Mouse (Mus musculus) limb, embryonic 10.5 days (tissue): ENCODE measurements around the gene Stn1. TPM values are rescaled to one million over a fixed set of nuclear protein-coding genes. Genes with fewer than 3 reads are reported as not detected.

ENCODE experiments used
- DNase-seq: peaks from one replicate; pipeline ENCODE4 v3.0.0-alpha.2; 2017; ENCODE audit warnings: low spot score
- H3K27ac ChIP-seq: fragments of 300-500 bp; sonication (generic); 2 replicates; pipeline ENCODE4 v1.5.1; 2016; ENCODE audit warnings: mild to moderate bottlenecking
- H3K27me3 ChIP-seq: fragments of 300-500 bp; sonication (generic); 2 replicates; pipeline ENCODE4 v1.6.1; 2016; ENCODE audit warnings: low read depth, mild to moderate bottlenecking; ENCODE audit not compliant: poor library complexity, severe bottlenecking
- H3K36me3 ChIP-seq: fragments of 300-500 bp; sonication (generic); 2 replicates; pipeline ENCODE4 v1.6.1; 2016; ENCODE audit warnings: mild to moderate bottlenecking, moderate library complexity
- H3K4me1 ChIP-seq: fragments of 300-500 bp; sonication (generic); 2 replicates; pipeline ENCODE4 v1.6.1; 2016
- H3K4me3 ChIP-seq: fragments of 300-500 bp; sonication (generic); 2 replicates; pipeline ENCODE4 v1.5.1; 2016; ENCODE audit warnings: mild to moderate bottlenecking, moderate library complexity
- H3K9me3 ChIP-seq: fragments of 300-500 bp; sonication (generic); replicated peaks from 2 replicates; pipeline ENCODE4 v1.6.1; 2016; ENCODE audit warnings: mild to moderate bottlenecking
- WGBS: fragments of 180-500 bp; shearing (Covaris S2); methylation state at CpG from one replicate; pipeline ENCODE4 v1.1.7; 2016; 5-methylcytosine and 5-hydroxymethylcytosine counted together
- polyA plus RNA-seq: library from polyadenylated mRNA; unstranded; fragments of >200 nt; fragmentation: Nextera tagmentation; extraction: Ambion mirVana; gene quantifications from 2 replicates; pipeline ENCODE4 v1.2.1, GENCODE M21; 2016

The Stn1 gene
- polyA plus RNA-seq, 1 experiment from 2014 or later: 74.5 TPM

DNA sequence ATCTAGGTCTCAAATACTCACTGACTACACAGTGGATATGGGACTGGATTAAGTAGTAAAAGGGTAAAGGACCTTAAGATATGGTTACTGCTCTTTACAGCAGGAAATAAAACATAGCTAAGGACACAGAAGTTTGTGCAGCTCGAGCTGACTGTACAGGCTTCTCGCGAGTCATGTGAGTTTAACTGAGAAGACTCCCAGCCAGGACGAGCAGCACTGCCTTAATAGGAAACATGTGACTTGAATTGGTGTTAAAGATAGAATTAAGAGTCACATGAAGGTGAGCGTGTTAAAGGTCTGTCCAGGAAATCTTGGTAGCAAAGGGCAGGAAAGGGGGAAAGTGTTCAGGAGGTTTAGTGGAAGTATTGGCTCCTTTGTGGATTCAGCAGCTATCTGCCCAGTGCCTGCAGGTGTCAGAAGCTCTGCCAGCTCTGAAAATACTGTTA lies 24.7 kb upstream of the Stn1 start:
- Histone ChIP-seq H3K4me3 (no peak overlapping the region), H3K9me3 (no peaks in the 10 kb centered on the region), H3K4me1 (peaks cover 19% of the 10 kb centered on the region), H3K27me3 (0 out of 2 replicates have a peak, but pooled peaks cover 3% of the 10 kb centered on the region), H3K27ac (no peak overlapping the region), H3K36me3 (no peaks in the 10 kb centered on the region)
- peak; percentile 26 for DNase-seq
- 33% methylated on average over 5 of the region's 5 CpGs for WGBS

DNA sequence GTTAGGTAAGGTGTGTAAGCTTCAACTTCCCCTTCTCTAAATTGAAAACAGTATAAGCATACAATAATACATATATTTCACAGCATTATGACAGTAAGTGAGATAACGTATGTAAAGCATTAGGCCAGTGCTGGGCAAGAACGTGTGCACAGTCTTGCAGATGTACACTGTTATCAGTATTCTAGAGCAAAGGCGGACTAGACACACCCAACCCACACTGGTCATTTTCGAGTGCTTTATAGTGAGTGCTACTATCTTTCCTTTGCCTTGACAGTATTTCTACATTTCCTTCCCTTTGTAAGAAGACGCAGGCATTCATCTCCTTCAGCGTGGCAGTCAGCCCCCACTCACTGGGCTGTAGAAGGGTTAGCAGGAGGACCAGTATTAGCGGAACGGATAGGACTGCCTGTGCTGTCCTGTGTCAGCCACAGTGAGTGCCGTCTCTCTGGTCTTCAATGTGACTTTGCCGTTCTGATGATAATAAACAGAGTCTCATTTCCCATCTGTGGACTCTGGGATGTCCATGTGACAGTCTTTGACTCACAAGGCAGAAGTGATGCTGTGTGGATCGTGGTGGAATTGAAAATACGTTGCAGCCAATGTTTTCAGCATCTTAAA lies 23.3 kb upstream of the Stn1 start:
- Histone ChIP-seq H3K36me3 (no peaks in the 10 kb centered on the region), H3K4me3 (no peak overlapping the region), H3K4me1 (peaks cover 17% of the 10 kb centered on the region), H3K27me3 (0 out of 2 replicates have a peak, but pooled peaks cover 3% of the 10 kb centered on the region), H3K27ac (no peak overlapping the region), H3K9me3 (no peaks in the 10 kb centered on the region)
- DNase-seq: peak; percentile 23
- WGBS: 88% methylated on average over 12 of the region's 12 CpGs

- peaks cover 12% of the 10 kb centered on the region for H3K4me1 ChIP-seq
- WGBS: 73% methylated on average over 14 of the region's 14 CpGs
- peak; percentile 18 for DNase-seq
- H3K27me3 ChIP-seq: 0 out of 2 replicates have a peak, but pooled peaks cover 3% of the 10 kb centered on the region
- H3K4me3 ChIP-seq: no peak overlapping the region
- H3K9me3 ChIP-seq: no peaks in the 10 kb centered on the region
- H3K27ac ChIP-seq: no peak overlapping the region
- no peaks in the 10 kb centered on the region for H3K36me3 ChIP-seq
These were observed 22.6 kb upstream of the Stn1 start for GRCm38 (mm10) chr19:47559751-47560512.

GRCm38 (mm10) chr19:47559145-47559544 lies 21.8 kb upstream of the Stn1 start:
- Histone ChIP-seq H3K9me3 (no peaks in the 10 kb centered on the region), H3K4me1 (peaks cover 11% of the 10 kb centered on the region), H3K27ac (no peak overlapping the region), H3K27me3 (0 out of 2 replicates have a peak, but pooled peaks cover under 1% of the 10 kb centered on the region), H3K36me3 (no peaks in the 10 kb centered on the region), H3K4me3 (no peak overlapping the region)
- DNase-seq: no peak
- WGBS: 88% methylated on average over 5 of the region's 5 CpGs

DNA sequence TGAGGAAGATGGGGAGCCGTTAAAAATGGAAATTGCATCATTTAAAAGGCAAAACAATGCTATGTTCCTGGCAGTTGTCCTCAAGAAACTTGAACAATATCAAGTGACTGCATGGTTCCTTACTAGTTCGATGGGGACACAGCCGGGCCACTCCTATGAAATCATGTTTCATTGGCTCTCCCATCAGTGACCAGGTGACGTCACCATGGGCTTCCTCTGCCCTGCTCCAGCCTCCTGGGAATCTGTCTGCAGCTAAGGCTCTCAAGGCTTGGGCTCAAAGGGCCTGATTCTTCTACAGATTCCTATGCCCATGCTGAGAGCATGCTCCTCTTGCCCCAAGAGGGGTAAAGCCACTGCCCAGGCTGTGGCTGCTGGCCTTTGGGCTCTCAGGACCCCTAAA lies 12.3 kb upstream of the Stn1 start:
- DNase-seq: no peak
- 88% methylated on average over 4 of the region's 4 CpGs for WGBS
- H3K27ac ChIP-seq: no peak overlapping the region
- peaks cover 6% of the 10 kb centered on the region; the same call in 1 of the 2 replicates for H3K4me1 ChIP-seq
- H3K36me3 ChIP-seq: no peaks in the 10 kb centered on the region
- no peaks in the 10 kb centered on the region for H3K27me3 ChIP-seq
- H3K9me3 ChIP-seq: no peaks in the 10 kb centered on the region
- no peak overlapping the region for H3K4me3 ChIP-seq

DNA sequence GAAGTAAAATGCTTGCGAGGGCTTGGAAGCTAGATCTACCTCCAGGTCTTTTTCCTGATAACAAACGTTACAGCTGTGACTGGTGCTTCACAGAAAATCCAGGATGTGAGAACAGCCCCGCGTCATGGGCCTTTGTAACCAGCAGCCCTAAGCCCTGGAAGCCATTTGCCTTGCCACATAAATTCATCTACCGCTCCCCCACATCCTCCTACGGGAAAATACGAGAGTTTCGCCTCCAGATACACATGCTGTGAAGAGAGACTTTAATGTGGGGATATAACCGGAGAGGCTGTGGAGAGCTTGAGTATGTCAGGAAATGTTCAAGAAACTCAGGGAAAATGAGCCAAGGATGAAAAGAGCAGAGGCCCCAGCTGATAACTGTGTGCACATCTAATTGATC lies 11.9 kb upstream of the Stn1 start:
- DNase-seq: no peak
- Histone ChIP-seq H3K27me3 (no peaks in the 10 kb centered on the region), H3K27ac (no peak overlapping the region), H3K4me3 (no peak overlapping the region), H3K36me3 (no peaks in the 10 kb centered on the region), H3K9me3 (no peaks in the 10 kb centered on the region), H3K4me1 (peaks cover 6% of the 10 kb centered on the region; the same call in 1 of the 2 replicates)
- WGBS: 86% methylated on average over 9 of the region's 9 CpGs

GRCm38 (mm10) chr19:47548432-47549076 lies 11.2 kb upstream of the Stn1 start:
- no peak overlapping the region for H3K4me3 ChIP-seq

DNA sequence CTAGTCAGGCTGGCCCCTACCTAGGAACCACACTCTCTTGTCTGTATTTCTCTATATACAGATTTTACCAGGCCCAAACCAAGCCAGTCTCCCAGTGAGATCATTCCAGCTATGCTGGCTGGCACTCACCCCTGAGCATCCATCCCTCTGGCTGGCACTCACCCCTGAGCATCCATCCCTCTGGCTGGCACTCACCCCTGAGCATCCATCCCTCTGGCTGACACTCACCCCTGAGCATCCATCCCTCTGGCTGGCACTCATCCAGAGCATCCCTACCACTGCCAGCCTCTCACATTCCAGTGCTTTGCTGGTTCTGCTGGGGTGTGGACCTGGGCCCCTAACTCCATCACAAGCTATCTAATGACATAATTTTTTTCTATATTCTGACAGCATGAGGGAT lies 8.2 kb upstream of the Stn1 start:
- Histone ChIP-seq H3K27me3 (peaks cover 30% of the 10 kb centered on the region; the same call in 1 of the 2 replicates), H3K4me3 (no peak overlapping the region), H3K4me1 (peaks cover 6% of the 10 kb centered on the region; the same call in 1 of the 2 replicates), H3K36me3 (no peaks in the 10 kb centered on the region), H3K27ac (no peak overlapping the region), H3K9me3 (no peaks in the 10 kb centered on the region)
- no peak for DNase-seq

More at GRCm38 (mm10) chr19:47548432-47549076, 11.2 kb upstream of the Stn1 start:
- Histone ChIP-seq H3K27ac (no peak overlapping the region), H3K9me3 (no peaks in the 10 kb centered on the region), H3K36me3 (no peaks in the 10 kb centered on the region), H3K27me3 (peaks cover 4% of the 10 kb centered on the region; the same call in 1 of the 2 replicates), H3K4me1 (peaks cover 6% of the 10 kb centered on the region; the same call in 1 of the 2 replicates)
- WGBS: 92% methylated on average over 11 of the region's 11 CpGs
- no peak for DNase-seq

DNA sequence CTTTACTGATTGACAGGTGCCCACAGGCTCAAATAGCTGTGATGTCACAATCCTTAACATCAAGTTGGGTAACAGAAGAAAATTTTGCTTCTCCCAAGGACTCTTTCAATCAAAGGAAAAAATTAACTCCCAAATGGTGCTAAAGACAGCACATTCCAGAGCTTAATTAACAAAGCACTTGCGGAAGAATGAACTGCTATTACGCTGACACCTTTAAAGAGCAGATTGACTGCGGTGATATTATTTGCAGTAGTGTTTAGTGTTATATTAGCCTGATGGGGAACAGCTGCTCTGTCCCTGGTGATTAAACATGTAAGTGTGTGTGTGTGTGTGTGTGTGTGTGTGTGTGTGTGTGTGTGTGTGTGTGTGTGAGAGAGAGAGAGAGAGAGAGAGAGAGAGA lies 7.7 kb upstream of the Stn1 start:
- WGBS: 38% methylated on average over 3 of the region's 3 CpGs
- DNase-seq: no peak
- H3K4me1 ChIP-seq: peaks cover 6% of the 10 kb centered on the region; the same call in 1 of the 2 replicates
- H3K27ac ChIP-seq: no peak overlapping the region
- H3K27me3 ChIP-seq: peaks cover 30% of the 10 kb centered on the region; the same call in 1 of the 2 replicates
- H3K9me3 ChIP-seq: no peaks in the 10 kb centered on the region
- no peaks in the 10 kb centered on the region for H3K36me3 ChIP-seq
- no peak overlapping the region for H3K4me3 ChIP-seq

- Histone ChIP-seq H3K36me3 (no peaks in the 10 kb centered on the region), H3K27me3 (peaks cover 30% of the 10 kb centered on the region; the same call in 1 of the 2 replicates), H3K4me1 (peaks cover 25% of the 10 kb centered on the region), H3K27ac (no peak overlapping the region), H3K4me3 (no peak overlapping the region), H3K9me3 (no peaks in the 10 kb centered on the region)
- 50% methylated on average over 7 of the region's 7 CpGs for WGBS
- DNase-seq: no peak
These were observed 5.1 kb upstream of the Stn1 start for GRCm38 (mm10) chr19:47542441-47542840.

GRCm38 (mm10) chr19:47538801-47539200 lies 1.5 kb upstream of the Stn1 start:
- WGBS: 8% methylated on average over 6 of the region's 6 CpGs
- peak; percentile 36 for DNase-seq

DNA sequence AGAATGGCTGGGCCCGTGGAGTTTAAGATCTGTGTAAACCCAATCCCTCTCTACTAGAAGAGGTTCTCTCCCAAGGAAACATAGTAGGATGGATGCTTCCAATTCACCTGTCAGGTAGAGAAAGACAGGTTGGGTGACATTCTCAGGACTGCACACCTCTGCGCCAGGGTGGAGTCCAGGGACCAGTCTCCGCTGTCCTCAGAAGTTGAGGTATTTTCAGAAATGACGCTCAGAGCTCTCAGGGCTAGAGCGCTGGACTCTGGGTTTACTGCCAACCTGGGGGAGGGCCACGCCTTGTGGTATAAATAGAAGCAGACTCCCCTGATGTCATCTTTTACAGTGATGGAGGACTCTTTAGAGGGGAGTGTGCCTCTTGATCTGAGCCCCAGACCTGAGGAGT lies 572 bp upstream of the Stn1 start:
- Histone ChIP-seq H3K36me3 (peaks cover 18% of the 10 kb centered on the region), H3K27me3 (peaks cover 19% of the 10 kb centered on the region; the same call in 1 of the 2 replicates), H3K9me3 (no peaks in the 10 kb centered on the region), H3K4me1 (peaks cover 35% of the 10 kb centered on the region), H3K27ac (no peak overlapping the region; the same call in 1 of the 2 replicates), H3K4me3 (peak overlapping the region; percentile 68; the same call in 1 of the 2 replicates)
- 68% methylated on average over 6 of the region's 6 CpGs for WGBS
- DNase-seq: no peak

More at GRCm38 (mm10) chr19:47538801-47539200, 1.5 kb upstream of the Stn1 start:
- H3K9me3 ChIP-seq: no peaks in the 10 kb centered on the region
- peaks cover 9% of the 10 kb centered on the region for H3K36me3 ChIP-seq
- H3K27ac ChIP-seq: no peak overlapping the region
- H3K4me3 ChIP-seq: no peak overlapping the region
- H3K4me1 ChIP-seq: peaks cover 35% of the 10 kb centered on the region
- peaks cover 29% of the 10 kb centered on the region; the same call in 1 of the 2 replicates for H3K27me3 ChIP-seq
